Mouse (Mus musculus): Measurements from ENCODE around the gene Gm3298.
"Not testable (repeated sequence)": the region's sequence is repeated elsewhere in the genome, so short reads cannot be mapped to it uniquely, and the experiment has no call there.

Gm3298 gene

GRCm38 (mm10) chr14:5015591-5015990, at the start of gene Gm3298:
TSS of gene Gm3298 (plus strand) at chr14:5015891.
- CTCF ChIA-PET = not testable (repeated sequence)

GRCm38 (mm10) chr14:4983635-4984034, 32.1 kb upstream of the Gm3298 start, which contains the start of gene Gm8297:
TSS of gene Gm8297 (plus strand) at chr14:4983935.
- CTCF ChIA-PET = not testable (repeated sequence)

GRCm38 (mm10) chr14:5050329-5050728, 34.6 kb downstream of the Gm3298 start, which contains the start of gene 4930555G01Rik:
TSS of gene 4930555G01Rik (plus strand) at chr14:5050629.
- CTCF ChIA-PET = not testable (repeated sequence)

Measured in spleen, embryonic (tissue).